In genomic region chr17:71476346-71477020, GRCm38 (mm10) we compare ENCODE assay signal across 8 mouse cellular contexts. TPM values are rescaled to one million over a fixed set of nuclear protein-coding genes. Genes with fewer than 3 reads are reported as not detected.
DNase-seq lines count a peak whose midpoint lies in the region; ATAC-seq and TF ChIP-seq lines count a peak whose summit lies in the region.

No protein-coding gene starts in this region.

- no peak for TF ChIP-seq EP300 in lung, postnatal 0 days (IDR thresholded peaks at IDR 0.05)

- no peak for TF ChIP-seq CTCF in lung, postnatal 0 days (IDR thresholded peaks at IDR 0.05)

- no peak overlapping the region for H3K27ac ChIP-seq in lung, postnatal 0 days (ENCODE audit: low read length)
- peak overlapping the region; percentile 99 for H3K27ac ChIP-seq in limb, embryonic 14.5 days (replicated peaks; ENCODE audit: low read depth, low read length)
- peak overlapping the region; percentile 49 for H3K27ac ChIP-seq in stomach, embryonic 16.5 days (ENCODE audit: low read length)

- H3K9ac ChIP-seq in lung, postnatal 0 days (replicated peaks; ENCODE audit: low read depth): no peak overlapping the region
- H3K9ac ChIP-seq in limb, embryonic 14.5 days (ENCODE audit: low read depth, low read length, severe bottlenecking): peak overlapping the region; percentile 95; the same call in 1 of the 2 replicates
- H3K9ac ChIP-seq in stomach, embryonic 16.5 days (ENCODE audit: low read length): peak overlapping the region; percentile 98; the same call in 1 of the 2 replicates

- peak overlapping the region; percentile 84 for H3K4me2 ChIP-seq in lung, postnatal 0 days (replicated peaks; ENCODE audit: low read depth, low read length)
- peak overlapping the region; percentile 87 for H3K4me2 ChIP-seq in limb, embryonic 14.5 days (replicated peaks; ENCODE audit: low read depth, low read length, severe bottlenecking)
- peak overlapping the region; percentile 66 for H3K4me2 ChIP-seq in stomach, embryonic 16.5 days (ENCODE audit: low read depth, low read length)

- H3K27me3 ChIP-seq in lung, postnatal 0 days (replicated peaks; ENCODE audit: insufficient read depth, low read length): no peaks in the 10 kb centered on the region
- no peaks in the 10 kb centered on the region for H3K27me3 ChIP-seq in limb, embryonic 14.5 days (ENCODE audit: control insufficient read depth, insufficient read depth, low read length)
- H3K27me3 ChIP-seq in stomach, embryonic 16.5 days (ENCODE audit: control insufficient read depth, insufficient read depth, low read length): no peaks in the 10 kb centered on the region

- TF ChIP-seq POLR2A in limb, embryonic 14.5 days (IDR thresholded peaks at IDR 0.05; ENCODE audit: borderline replicate concordance, extremely low read depth, insufficient read depth, insufficient read length): no peak

- 73% methylated on average over 7 of the region's 7 CpGs for WGBS in lung, postnatal 0 days
- 63% methylated on average over 7 of the region's 7 CpGs for WGBS in limb, embryonic 14.5 days
- 62% methylated on average over 7 of the region's 7 CpGs for WGBS in stomach, embryonic 16.5 days

- ATAC-seq in lung, postnatal 0 days: no peak
- ATAC-seq in limb, embryonic 14.5 days (ENCODE audit: low FRiP score, low read depth): no peak
- no peak for ATAC-seq in stomach, embryonic 16.5 days (ENCODE audit: insufficient read depth, low FRiP score)

- peak; percentile 25 for DNase-seq in cerebellum, adult 11-12 months
- no peak for DNase-seq in cerebellum, postnatal 4 days (ENCODE audit: low spot score in 2 of 2)
- no peak for DNase-seq in lung, postnatal 0 days (ENCODE audit: low spot score)
- DNase-seq in lung, postnatal 14 days: no peak
- no peak for DNase-seq in limb, embryonic 14.5 days (ENCODE audit: low spot score)
- no peak for DNase-seq in gastrocnemius, postnatal 10 days
- DNase-seq in embryo, embryonic 9.5 days (ENCODE audit: extremely low spot score): no peak

- no peak overlapping the region for H3K4me3 ChIP-seq in lung, postnatal 0 days (ENCODE audit: low read depth, low read length)
- H3K4me3 ChIP-seq in limb, embryonic 14.5 days (replicated peaks; ENCODE audit: low read length): peak overlapping the region; percentile 89
- H3K4me3 ChIP-seq in stomach, embryonic 16.5 days (replicated peaks; ENCODE audit: low read length): peak overlapping the region; percentile 89

- no peaks in the 10 kb centered on the region for H3K36me3 ChIP-seq in lung, postnatal 0 days (ENCODE audit: insufficient read depth, low read length)
- H3K36me3 ChIP-seq in limb, embryonic 14.5 days (ENCODE audit: control insufficient read depth, insufficient read depth, low read length): no peaks in the 10 kb centered on the region
- no peaks in the 10 kb centered on the region for H3K36me3 ChIP-seq in stomach, embryonic 16.5 days (ENCODE audit: control insufficient read depth, insufficient read depth, low read length)

- no peaks in the 10 kb centered on the region for H3K9me3 ChIP-seq in lung, postnatal 0 days (ENCODE audit: low read length)
- no peaks in the 10 kb centered on the region for H3K9me3 ChIP-seq in limb, embryonic 14.5 days (ENCODE audit: control insufficient read depth, low read length)
- H3K9me3 ChIP-seq in stomach, embryonic 16.5 days (replicated peaks; ENCODE audit: control insufficient read depth, low read length): no peaks in the 10 kb centered on the region

- no peaks in the 10 kb centered on the region; the same call in 1 of the 2 replicates for H3K4me1 ChIP-seq in lung, postnatal 0 days (ENCODE audit: insufficient read depth, low read depth, low read length)
- peaks cover 10% of the 10 kb centered on the region for H3K4me1 ChIP-seq in limb, embryonic 14.5 days (ENCODE audit: control insufficient read depth, insufficient read depth, low read length)
- H3K4me1 ChIP-seq in stomach, embryonic 16.5 days (ENCODE audit: control insufficient read depth, insufficient read depth, low read length): peaks cover 9% of the 10 kb centered on the region

RNA-seq across cellular contexts. Expression of gene Smchd1, which starts 1.3 kb away (rescaled TPM):
- polyA plus RNA-seq in lung, postnatal 0 days (2015; fragmentation: Nextera tagmentation; extraction: Ambion mirVana): 24.9 and 28.9 TPM in 2 replicates
- 32.8 and 42.7 TPM in 2 replicates for polyA plus RNA-seq in limb, embryonic 14.5 days (2012; rRNA removed)
- polyA plus RNA-seq in limb, embryonic 14.5 days (2014; fragmentation: Nextera tagmentation; extraction: Ambion mirVana): 71.4 and 75.6 TPM in 2 replicates
- 42.8 and 45.4 TPM in 2 replicates for polyA plus RNA-seq in stomach, embryonic 16.5 days (2015; fragmentation: Nextera tagmentation; extraction: Ambion mirVana)
- 10 to 100 TPM; 16.5 to 21.5 TPM for total RNA-seq in gastrocnemius, postnatal 10 days (2021)

RNA-seq across cellular contexts. Expression of gene Gm4707, which starts 16.8 kb away (rescaled TPM):
- 0.44 and 0.89 TPM in 2 replicates for polyA plus RNA-seq in lung, postnatal 0 days (2015; fragmentation: Nextera tagmentation; extraction: Ambion mirVana)
- polyA plus RNA-seq in limb, embryonic 14.5 days (2012; rRNA removed): 1.1 and 1.9 TPM in 2 replicates
- polyA plus RNA-seq in limb, embryonic 14.5 days (2014; fragmentation: Nextera tagmentation; extraction: Ambion mirVana): 2.0 and 3.4 TPM in 2 replicates
- 3.3 and 3.7 TPM in 2 replicates for polyA plus RNA-seq in stomach, embryonic 16.5 days (2015; fragmentation: Nextera tagmentation; extraction: Ambion mirVana)
- 1 to 10 TPM in 1 of 2 experiments, under 1 TPM in 1; 0.63 to 1.3 TPM for total RNA-seq in gastrocnemius, postnatal 10 days (2021)

RNA-seq across cellular contexts. Expression of gene Ndc80, which starts 50.2 kb away (rescaled TPM):
- 3.2 and 3.3 TPM in 2 replicates for polyA plus RNA-seq in lung, postnatal 0 days (2015; fragmentation: Nextera tagmentation; extraction: Ambion mirVana)
- polyA plus RNA-seq in limb, embryonic 14.5 days (2012; rRNA removed): 9.8 and 18.9 TPM in 2 replicates
- 35.8 and 37.3 TPM in 2 replicates for polyA plus RNA-seq in limb, embryonic 14.5 days (2014; fragmentation: Nextera tagmentation; extraction: Ambion mirVana)
- polyA plus RNA-seq in stomach, embryonic 16.5 days (2015; fragmentation: Nextera tagmentation; extraction: Ambion mirVana): 37.6 and 37.9 TPM in 2 replicates
- total RNA-seq in gastrocnemius, postnatal 10 days (2021): 1 to 10 TPM; 5.2 to 5.7 TPM
